Mouse (Mus musculus) gastrocnemius, postnatal 25 days (tissue): Measurements from ENCODE around the gene Pck1. TPM values are rescaled to one million over a fixed set of nuclear protein-coding genes. Genes with fewer than 3 reads are reported as not detected.

Experiments used
- DNase-seq: peaks from one replicate; pipeline ENCODE4 v3.0.0; 2022
- total RNA-seq, 2 experiments: library from RNA; stranded (reverse); gene quantifications; 1 replicate in 1 of 2; 2 replicates in 1 of 2; pipeline ENCODE4 v1.2.3; 2021

Gene Pck1
- total RNA-seq, 2 experiments from 2014 or later: 1.2 to 61.5 TPM

- no peak for DNase-seq
Observed at GRCm38 (mm10) chr2:173173521-173174511, 21.0 kb downstream of the Pck1 start.

- DNase-seq: no peak
Observed at GRCm38 (mm10) chr2:173174569-173174968, 21.7 kb downstream of the Pck1 start.

GRCm38 (mm10) chr2:173175703-173176102 is 22.9 kb downstream of the Pck1 start:
- no peak for DNase-seq

GRCm38 (mm10) chr2:173177481-173177880 is 24.6 kb downstream of the Pck1 start:
- no peak for DNase-seq

- DNase-seq: no peak
Observed at GRCm38 (mm10) chr2:173177951-173178350, 25.1 kb downstream of the Pck1 start.

- DNase-seq: no peak
Observed at GRCm38 (mm10) chr2:173179046-173179445, 26.2 kb downstream of the Pck1 start.

- DNase-seq: no peak
Observed at GRCm38 (mm10) chr2:173180026-173180425, 27.2 kb downstream of the Pck1 start.

GRCm38 (mm10) chr2:173180721-173181388 is 28.0 kb downstream of the Pck1 start:
- no peak for DNase-seq

GRCm38 (mm10) chr2:173181486-173181885 is 28.6 kb downstream of the Pck1 start:
- no peak for DNase-seq

- no peak for DNase-seq
Observed at GRCm38 (mm10) chr2:173181901-173182300, 29.1 kb downstream of the Pck1 start.

GRCm38 (mm10) chr2:173182796-173183195 is 29.9 kb downstream of the Pck1 start:
- DNase-seq: no peak

GRCm38 (mm10) chr2:173183311-173183710 is 30.5 kb downstream of the Pck1 start:
- DNase-seq: no peak

GRCm38 (mm10) chr2:173183836-173184460 is 31.1 kb downstream of the Pck1 start:
- no peak for DNase-seq

GRCm38 (mm10) chr2:173184475-173185080 is 31.7 kb downstream of the Pck1 start:
- DNase-seq: no peak

GRCm38 (mm10) chr2:173185282-173185681 is 32.4 kb downstream of the Pck1 start:
- DNase-seq: no peak

GRCm38 (mm10) chr2:173186047-173186943 is 33.4 kb downstream of the Pck1 start:
- DNase-seq: peak; percentile 62

GRCm38 (mm10) chr2:173187182-173187855 is 34.5 kb downstream of the Pck1 start:
- DNase-seq: no peak

GRCm38 (mm10) chr2:173194796-173195195 is 41.9 kb downstream of the Pck1 start:
- DNase-seq: no peak

GRCm38 (mm10) chr2:173202924-173203689 is 50.3 kb downstream of the Pck1 start:
- no peak for DNase-seq

GRCm38 (mm10) chr2:173203726-173204125 is 50.9 kb downstream of the Pck1 start:
- DNase-seq: no peak
